Mouse (Mus musculus) testis, adult 2 months (tissue): ENCODE measurements around the gene Baiap3.
"Not testable (repeated sequence)": the region's sequence is repeated elsewhere in the genome, so short reads cannot be mapped to it uniquely, and the experiment has no call there.

Experiments
- CTCF ChIP-seq: fragments of 200-500 bp; IDR thresholded peaks from 2 replicates; pipeline ENCODE4 v1.5.1; 2012; ENCODE audit warnings: low read depth, mild to moderate bottlenecking, inconsistent platforms, low read length, moderate library complexity; ENCODE audit not compliant: control insufficient read depth, insufficient read depth, insufficient replicate concordance
- POLR2A ChIP-seq: fragments of 200-500 bp; IDR thresholded peaks from 2 replicates; pipeline ENCODE4 v1.6.1; 2012; ENCODE audit warnings: low read depth, mild to moderate bottlenecking, inconsistent platforms, low read length, moderate library complexity; ENCODE audit not compliant: control insufficient read depth

DNA sequence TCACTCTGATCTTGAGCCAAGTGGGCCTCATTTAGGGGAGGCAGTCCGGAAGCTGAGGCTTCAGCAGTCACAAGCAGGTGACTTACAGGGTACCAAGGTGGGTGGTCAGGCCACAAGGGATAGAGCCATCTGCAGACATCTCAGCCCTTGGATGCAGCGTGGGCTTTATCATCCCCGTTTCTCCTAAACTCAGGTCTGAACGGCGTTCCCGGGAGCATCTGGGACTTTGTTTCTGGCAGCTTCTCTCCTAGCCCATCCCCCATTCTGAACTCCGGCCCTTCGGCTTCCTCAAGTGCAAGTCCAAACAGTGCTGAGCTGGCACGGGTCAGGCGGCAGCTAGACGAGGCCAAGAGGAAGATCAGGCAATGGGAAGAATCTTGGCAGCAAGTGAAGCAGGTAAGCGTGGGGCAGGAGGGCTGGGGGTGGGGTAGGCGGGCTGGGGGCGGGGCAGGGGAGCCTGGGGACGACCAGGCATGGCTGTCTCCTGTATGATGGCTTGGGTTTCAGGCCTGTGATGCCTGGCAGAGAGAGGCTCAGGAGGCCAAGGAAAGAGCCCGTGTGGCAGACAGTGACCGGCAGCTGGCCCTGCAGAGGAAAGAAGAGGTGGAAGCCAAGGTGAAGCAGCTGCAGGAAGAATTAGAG is 26.0 kb downstream of the Baiap3 start:
- not testable (repeated sequence) for TF ChIP-seq CTCF, POLR2A
